Mouse (Mus musculus) layer of hippocampus, adult 11-12 months (tissue): Measurements from ENCODE around the gene Gm3327.
"Not testable (repeated sequence)": the region's sequence is repeated elsewhere in the genome, so short reads cannot be mapped to it uniquely, and the experiment has no call there.

Source experiments
- DNase-seq: peaks from one replicate; pipeline ENCODE4 v3.0.0; 2022; ENCODE audit warnings: low spot score

Gm3327 gene

GRCm38 (mm10) chr14:44123551-44123950 is at the start of gene Gm3327:
TSS of gene Gm3327 (plus strand) at chr14:44123851.
- not testable (repeated sequence) for DNase-seq

DNA sequence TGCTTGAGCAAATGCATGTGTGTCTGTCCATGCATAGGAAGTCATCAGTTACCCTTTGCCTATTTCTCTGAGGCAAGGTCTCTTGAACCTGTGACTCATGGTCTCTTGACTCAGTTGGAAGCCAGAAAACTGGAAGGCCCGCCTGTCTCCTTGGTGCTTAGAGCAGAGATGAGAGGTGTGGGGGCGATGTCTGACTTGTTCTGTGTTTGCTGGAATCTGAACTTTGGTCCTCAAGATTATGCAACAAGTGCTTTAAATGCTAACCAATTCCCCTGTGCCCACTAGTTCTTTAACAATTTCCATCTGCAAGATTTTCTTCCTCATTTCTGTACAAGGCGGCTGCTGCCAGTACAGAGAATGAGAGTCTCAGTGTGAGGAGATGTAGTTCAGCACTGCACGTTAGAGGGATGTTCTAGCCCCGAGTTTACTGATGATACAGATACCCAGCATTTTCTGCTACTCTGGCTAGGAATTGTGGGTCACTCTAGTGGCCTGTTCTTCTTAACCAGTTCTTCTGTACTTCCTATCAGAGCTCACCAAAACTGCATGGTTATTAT is 45.8 kb upstream of the Gm3327 start:
- not testable (repeated sequence) for DNase-seq

DNA sequence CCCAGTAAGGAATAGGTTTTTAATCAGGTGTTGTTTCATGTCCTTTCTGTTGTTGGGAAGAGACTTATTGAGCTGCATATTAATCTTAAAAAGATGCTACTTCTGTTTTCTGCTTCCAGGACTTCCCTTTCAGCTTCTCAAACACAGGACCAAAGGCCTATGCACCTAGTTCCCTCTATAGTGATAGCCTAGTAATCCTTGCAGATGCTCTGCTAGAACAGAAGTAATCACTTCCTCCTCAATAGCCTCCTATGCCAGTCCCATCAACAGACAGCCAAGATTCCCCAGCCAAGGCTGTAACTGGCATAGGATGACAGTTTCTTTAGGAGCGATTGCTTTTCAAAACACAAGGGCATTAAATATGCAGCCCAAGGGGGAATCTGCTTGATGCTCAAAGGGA is 37.1 kb upstream of the Gm3327 start:
- not testable (repeated sequence) for DNase-seq

GRCm38 (mm10) chr14:44087535-44087934 is 36.1 kb upstream of the Gm3327 start:
- DNase-seq = not testable (repeated sequence)

- DNase-seq = peak; percentile 5
These were observed 32.1 kb upstream of the Gm3327 start for GRCm38 (mm10) chr14:44091524-44091923.

GRCm38 (mm10) chr14:44094445-44094844 is 29.2 kb upstream of the Gm3327 start:
- DNase-seq = not testable (repeated sequence)

GRCm38 (mm10) chr14:44100030-44100429 is 23.6 kb upstream of the Gm3327 start:
- not testable (repeated sequence) for DNase-seq

DNA sequence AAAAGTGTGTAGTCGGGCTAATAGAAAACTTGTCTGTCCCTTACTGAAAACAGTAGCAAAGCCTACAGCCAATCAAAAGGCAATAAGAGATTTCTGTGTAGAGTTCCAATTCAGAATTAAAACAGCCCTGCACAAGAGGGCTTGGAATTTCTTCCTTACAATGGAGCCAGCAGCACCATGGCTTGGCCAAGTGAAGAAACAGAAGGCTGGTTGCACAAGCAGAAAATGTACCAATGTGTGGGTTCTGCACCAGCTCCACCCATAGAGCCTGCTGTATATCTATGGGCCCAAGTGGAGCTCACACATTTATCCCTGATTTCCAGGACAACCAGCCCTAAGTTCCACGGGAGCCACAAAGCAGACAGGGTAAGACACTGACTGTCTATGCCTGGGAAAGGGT is 21.3 kb upstream of the Gm3327 start, which contains the start of gene Ear2:
TSS of gene Ear2 (plus strand) at position 301 of the 400 bp plus-strand sequence.
- not testable (repeated sequence) for DNase-seq

DNA sequence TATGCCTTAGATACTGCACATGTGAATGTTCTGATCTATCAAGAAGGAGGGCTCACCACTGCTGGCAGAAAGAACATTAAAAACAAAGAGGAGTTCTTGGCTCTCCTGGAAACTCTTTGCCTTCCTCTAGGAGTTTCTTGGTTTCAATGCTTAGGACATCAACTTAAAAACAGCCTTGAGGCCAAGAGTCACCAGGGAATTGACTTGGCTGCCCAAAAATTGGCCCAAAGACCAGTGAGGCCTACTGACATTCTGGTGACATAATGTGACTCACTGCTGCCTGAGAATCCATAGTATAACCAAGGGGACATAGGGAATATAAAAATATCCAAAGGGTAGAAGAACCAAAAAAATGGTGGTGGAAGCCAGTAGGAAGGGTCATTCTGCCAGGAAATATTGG is 12.7 kb upstream of the Gm3327 start:
- DNase-seq = no peak
